Mouse (Mus musculus) adrenal gland, postnatal 4 days (tissue): Measurements from ENCODE around the gene Hnrnpr. TPM values are rescaled to one million over a fixed set of nuclear protein-coding genes. Genes with fewer than 3 reads are reported as not detected.

ENCODE experiments used
- DNase-seq, 2 experiments: peaks; one replicate each; pipeline ENCODE4 v3.0.0; 2021 to 2022; ENCODE audit warnings: low spot score in 2 of 2, mixed read lengths in 2 of 2
- long read RNA-seq, 2 experiments: library from polyadenylated mRNA; stranded (forward); transcript quantifications; one replicate each; pipeline ENCODE4 v2.0.0; 2021
- total RNA-seq, 2 experiments: library from RNA; stranded (reverse); gene quantifications; 2 replicates each; pipeline ENCODE4 v1.2.3; 2021

The Hnrnpr gene
- total RNA-seq = 100 to 1,000 TPM; 132 to 134 TPM
- long read RNA-seq, experiment 1, full-length matches to known transcripts = 92 of 101 reads
- long read RNA-seq, experiment 1, partial matches to known transcripts = 6 of 101 reads
- long read RNA-seq, experiment 1, other reads (novel, unspliced or antisense) = 3 of 101 reads
- long read RNA-seq, experiment 2, full-length matches to known transcripts = 198 of 248 reads
- long read RNA-seq, experiment 2, partial matches to known transcripts = 23 of 248 reads
- long read RNA-seq, experiment 2, other reads (novel, unspliced or antisense) = 27 of 248 reads

DNA sequence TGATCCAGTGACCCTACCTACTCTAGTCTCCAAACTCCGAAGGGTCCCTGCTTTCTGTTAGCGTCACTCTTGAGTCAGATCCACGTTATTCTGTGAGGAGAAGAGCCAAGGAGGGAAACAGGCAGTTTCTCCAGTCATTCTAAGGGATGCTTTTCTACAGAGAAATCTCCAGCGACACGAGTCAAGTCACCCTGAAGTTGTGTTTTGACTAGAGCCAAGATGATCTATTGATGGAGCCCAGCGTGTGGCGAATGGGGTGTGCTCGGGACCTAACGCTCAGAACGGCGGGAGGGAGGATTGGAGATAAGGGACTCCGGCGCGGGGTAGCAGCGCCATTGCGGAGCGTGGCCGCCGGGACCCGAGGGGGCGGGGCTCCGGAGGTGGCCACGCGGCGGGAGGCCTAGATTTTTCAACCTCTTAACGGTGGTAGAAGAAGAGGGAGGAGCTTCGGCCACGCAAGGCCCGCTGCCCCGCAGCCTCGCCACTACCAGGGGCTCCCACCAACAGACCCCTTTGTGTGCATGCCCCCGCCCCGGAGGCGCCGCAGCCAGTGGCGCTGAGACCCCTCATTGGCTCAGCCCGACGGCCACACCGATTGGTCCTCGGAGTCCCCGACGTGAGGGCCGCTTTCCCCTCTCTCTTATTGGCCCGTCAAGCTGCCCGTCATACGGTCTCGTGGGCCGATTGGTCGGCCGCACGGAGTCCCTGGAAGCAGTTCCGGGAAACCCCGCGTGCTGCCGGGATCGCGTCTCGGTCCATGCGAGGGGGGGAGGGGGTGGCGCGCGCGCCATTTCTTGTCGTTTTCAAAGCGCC lies at the start of gene Hnrnpr:
Hnrnpr (plus strand) TSS at position 714 of the 813 bp plus-strand sequence.
- peak; percentile 99 for DNase-seq

GRCm38 (mm10) chr4:136261912-136262311 lies 48.8 kb upstream of the Hnrnpr start:
- DNase-seq = no peak

GRCm38 (mm10) chr4:136263555-136263954 lies 47.2 kb upstream of the Hnrnpr start:
- no peak for DNase-seq

DNA sequence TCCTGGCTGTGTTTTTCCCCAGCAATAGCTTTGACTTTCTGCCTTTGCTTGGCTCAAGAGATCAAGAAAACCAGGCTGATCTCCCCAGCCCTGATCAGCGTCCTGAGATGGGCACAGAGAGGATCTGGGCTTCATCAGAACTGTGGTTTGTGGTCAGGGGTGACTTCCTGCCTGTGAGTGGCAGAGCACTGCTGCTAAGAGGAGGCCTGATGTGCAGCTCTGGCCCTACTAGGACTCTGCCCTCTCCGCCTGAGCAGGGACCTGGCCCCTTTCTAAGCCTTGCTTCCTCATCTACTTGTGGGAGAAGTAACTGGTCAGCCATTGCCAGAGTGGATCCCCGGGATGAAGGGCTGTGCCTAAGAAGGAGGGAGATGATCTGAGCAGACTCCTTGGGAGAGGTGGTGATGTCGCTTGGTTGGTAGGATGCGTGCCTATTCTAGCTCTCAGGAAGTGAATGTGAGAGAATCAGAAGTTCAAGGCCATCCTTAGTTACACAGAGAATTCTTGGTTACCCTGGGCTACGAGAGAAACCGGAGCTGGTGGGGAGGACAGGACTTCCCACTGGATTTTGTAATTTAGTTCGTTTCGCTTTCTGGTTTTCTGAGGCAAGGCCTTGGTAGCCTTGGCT lies 43.9 kb upstream of the Hnrnpr start:
- no peak for DNase-seq

DNA sequence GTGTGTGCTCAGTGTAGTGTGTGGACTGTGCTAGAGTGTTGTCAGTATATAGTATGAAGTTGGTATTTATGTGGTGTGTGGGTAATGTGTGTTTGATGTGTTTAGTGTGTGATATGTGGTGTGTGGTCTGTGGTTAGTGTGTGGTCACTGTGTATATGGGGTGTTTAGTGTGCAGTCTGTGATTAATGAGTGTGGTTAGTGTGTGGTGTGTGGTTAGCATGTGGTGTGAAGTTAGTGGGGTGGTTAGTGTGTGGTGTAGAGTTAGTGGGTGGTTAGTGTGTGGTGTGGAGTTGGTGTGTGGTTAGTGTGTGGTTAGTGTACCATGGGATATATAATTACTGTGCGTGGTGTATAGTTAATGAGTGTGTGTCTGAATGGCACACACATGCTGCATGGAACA lies 41.8 kb upstream of the Hnrnpr start:
- DNase-seq = no peak

DNA sequence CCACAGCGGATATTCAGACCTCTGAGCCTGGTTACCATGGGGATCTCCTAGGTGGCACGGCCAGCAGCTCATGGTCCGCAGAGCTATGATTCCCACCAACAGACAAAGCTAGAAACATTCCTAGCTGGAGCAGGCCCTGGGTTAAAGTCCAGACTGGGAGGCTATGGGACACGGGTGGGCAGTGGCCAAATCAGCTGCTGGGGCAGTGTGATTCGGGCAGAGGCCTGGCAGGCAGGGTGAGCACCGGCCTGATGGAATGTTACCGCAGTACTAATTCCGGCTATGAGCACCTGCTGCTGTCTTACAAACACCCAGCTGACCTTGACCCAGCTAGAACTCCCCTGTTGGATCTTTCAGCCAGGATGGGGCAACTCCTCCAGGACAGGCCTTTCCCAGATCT lies 40.1 kb upstream of the Hnrnpr start:
- DNase-seq = no peak

DNA sequence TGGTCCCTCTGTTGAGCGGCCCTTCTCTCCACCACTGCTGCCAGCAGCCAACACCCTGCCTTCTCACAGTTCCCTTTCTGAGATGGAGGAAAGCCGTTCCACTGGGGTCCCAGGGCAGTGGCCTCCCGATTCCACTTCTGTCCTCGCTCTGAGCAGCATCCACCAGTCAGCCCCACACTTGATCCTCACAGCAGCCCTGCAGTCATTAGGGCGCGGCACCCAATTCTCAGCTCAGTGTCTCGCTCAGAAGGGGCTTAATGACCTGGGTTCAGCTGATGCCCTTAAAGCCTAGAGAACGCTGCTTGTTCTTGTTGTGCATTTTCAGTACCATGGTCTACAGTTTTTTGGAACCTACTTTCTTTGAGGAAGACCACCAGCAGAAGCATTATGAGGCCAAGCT lies 29.6 kb upstream of the Hnrnpr start:
- no peak for DNase-seq

DNA sequence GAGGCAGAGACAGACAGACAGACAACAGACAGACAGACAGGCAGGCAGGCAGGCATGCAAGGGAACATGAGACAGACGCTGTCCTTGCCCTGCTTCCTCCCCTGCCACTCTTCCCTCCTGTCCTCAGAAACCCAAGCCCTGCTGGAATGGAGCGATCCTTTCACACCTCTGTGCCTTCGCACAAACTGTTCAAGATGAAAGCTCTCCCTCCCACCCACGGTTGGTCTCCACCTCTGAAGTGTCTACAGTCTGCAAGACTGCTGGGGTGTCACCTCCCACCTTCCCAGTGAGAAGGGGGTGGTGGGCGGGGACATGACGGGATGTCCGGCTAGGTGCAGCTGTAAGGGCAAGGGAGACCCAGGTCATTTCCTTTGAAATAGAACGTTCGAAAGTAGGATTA lies 29.1 kb upstream of the Hnrnpr start:
- no peak for DNase-seq

- no peak for DNase-seq
Observed at GRCm38 (mm10) chr4:136282621-136283480, 27.9 kb upstream of the Hnrnpr start.

DNA sequence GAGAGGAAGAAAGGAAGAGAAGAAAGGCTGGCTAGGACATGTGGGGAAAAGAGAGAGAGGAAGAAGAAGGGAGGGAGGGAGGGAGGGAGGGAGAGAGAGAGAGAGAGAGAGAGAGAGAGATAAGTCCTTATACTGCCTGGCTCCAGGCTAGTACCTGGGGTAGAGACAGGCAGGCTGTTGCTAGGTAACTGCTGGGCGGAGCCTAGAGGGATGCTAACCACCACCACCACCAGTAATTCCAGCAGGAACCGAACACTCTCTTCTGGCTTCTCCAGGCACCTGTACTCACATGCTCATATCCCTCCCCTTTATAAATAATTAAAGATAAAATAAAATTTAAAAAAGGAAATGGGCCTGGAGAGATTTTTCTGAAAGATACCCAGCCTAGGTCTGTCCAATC lies 27.0 kb upstream of the Hnrnpr start:
- DNase-seq = no peak

DNA sequence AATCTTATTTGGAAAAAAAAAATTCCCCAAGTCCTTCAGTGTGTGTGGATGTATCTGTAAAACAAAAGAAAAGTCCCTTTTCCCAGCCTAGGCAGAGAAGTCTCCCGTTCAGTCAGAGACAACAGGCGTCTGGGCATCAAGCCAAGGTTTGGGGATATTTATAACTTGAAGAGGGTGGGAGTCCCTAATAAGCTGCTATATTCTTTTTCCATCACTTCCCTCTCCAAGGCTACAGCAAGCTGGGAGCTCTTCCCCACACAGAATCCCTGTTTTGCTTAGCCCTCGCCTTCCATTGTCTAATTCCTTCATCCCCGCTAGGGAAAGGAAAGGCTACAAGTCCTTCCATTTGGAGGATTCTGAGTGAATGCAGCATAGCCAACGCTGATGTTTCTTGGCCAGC lies 26.3 kb upstream of the Hnrnpr start, which contains the start of gene Zfp46:
Zfp46 (plus strand) TSS at position 229 of the 400 bp plus-strand sequence.
- peak in 1 of 2 experiments; percentile 63 for DNase-seq

DNA sequence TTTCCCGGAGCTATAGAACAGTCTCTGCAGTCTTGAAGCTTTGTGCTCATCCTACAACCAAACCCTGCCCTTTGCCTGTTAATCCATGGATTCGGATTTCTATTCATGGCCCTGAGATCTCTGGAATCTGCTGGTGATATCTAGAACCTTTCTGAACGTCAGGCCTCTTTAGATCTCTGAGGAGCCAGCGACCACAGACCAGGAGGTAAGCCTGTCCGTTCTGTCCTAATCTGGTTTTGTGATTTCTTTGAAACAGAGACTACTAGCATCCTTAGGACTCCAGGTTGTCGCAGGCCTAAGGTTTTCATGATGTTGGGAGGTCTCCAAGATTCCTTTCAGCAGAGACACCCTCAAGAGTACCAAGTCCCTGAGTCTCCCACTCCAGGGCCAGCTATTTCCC lies 25.9 kb upstream of the Hnrnpr start:
- DNase-seq = no peak

- DNase-seq = peak; percentile 70 to 86
Observed at GRCm38 (mm10) chr4:136285348-136285810, 25.4 kb upstream of the Hnrnpr start.

- DNase-seq = peak; percentile 72 to 94
Observed at GRCm38 (mm10) chr4:136285811-136286371, 24.9 kb upstream of the Hnrnpr start.

DNA sequence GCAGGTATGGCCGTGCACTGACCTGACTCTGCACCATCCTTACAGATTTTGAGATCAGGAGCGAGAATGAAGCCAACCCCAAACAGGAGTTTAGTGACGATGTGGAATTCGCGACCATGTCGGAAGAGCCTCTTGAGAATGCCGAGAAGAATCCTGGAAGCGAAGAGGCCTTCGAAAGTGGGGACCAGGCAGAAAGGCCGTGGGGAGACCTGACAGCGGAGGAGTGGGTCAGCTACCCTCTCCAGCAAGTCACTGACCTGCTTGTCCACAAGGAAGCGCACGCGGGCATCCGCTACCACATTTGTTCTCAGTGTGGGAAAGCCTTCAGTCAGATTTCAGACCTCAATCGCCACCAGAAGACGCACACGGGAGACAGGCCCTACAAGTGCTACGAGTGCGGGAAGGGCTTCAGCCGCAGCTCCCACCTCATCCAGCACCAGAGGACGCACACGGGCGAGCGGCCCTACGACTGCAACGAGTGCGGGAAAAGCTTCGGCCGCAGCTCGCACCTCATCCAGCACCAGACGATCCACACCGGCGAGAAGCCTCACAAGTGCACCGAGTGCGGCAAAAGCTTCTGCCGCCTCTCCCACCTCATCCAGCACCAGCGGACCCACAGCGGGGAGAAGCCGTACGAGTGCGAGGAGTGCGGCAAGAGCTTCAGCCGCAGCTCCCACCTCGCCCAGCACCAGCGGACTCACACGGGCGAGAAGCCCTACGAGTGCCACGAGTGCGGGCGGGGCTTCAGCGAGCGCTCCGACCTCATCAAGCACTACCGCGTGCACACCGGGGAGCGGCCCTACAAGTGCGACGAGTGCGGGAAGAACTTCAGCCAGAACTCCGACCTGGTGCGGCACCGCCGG lies 20.6 kb upstream of the Hnrnpr start:
- no peak for DNase-seq

DNA sequence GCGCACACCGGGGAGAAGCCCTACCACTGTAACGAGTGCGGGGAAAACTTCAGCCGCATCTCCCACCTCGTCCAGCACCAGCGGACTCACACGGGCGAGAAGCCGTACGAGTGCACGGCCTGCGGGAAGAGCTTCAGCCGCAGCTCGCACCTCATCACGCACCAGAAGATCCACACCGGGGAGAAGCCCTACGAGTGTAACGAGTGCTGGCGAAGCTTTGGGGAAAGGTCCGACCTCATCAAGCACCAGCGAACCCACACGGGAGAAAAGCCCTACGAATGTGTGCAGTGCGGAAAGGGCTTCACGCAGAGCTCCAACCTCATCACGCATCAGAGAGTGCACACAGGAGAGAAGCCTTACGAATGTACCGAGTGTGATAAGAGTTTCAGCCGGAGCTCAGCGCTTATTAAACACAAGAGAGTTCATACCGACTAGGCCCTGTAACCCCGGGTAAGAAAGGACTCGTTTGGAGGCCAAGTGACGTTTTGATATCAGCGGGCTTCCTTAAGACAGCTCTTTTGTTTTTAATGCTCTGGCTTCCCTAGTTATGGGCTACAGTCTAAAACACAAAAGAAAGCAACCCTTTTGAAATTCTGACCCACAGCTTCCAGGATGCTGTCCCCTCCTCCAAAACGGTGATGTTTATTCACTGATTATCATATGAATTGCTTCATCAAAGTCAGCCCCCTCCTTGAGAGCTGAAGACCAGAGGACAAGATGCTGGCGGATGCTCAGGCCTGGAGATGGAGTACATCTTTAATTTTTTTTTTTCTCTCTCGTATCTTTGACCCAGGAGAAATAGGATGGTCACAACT lies 19.8 kb upstream of the Hnrnpr start:
- DNase-seq = no peak

DNA sequence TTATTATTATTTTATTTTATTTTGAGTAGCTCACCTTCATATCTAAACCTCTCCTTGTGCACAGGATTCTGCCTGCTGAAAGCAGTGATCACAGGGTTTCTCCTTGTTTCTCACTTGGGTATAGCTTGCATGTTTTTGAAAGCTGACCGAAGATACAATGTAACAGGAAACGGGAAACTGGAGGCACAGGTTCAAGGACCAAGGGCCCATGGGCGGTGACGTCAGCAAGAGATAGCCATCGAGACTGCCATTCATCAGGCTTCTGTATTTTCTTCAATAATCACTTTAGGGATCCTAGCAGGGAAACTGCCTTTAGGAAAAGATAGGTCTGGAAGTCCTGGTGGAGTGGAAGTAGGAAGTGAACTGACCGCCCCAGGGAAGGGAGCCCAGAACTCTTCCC lies 19.1 kb upstream of the Hnrnpr start:
- no peak for DNase-seq

DNA sequence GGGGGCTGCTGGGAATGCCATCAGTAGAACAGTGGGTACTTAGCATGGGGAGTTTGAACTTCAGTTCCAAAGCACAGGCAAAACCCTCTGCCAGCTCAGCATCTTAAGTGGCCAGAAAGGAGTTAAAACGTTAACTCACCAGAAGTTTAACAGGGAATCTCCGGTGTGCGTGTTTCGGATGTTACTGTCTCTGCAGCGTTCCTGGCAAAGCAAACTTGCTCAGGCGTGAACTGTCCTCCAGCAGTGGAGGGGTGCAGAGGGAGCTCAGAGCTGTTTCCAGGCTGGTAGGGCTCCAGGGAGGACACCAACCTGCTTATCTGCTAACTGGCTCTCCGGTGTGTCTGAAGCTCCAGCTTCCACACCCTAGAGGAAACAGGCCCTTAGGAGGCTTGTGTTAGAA lies 14.8 kb upstream of the Hnrnpr start:
- no peak for DNase-seq

GRCm38 (mm10) chr4:136302462-136302861 lies 8.3 kb upstream of the Hnrnpr start:
- no peak for DNase-seq
